Mouse (Mus musculus) forebrain, embryonic 14.5 days (tissue): ENCODE results near the gene Gm21874. TPM values are rescaled to one million over a fixed set of nuclear protein-coding genes. Genes with fewer than 3 reads are reported as not detected.
"Not testable (repeated sequence)": the region's sequence is repeated elsewhere in the genome, so short reads cannot be mapped to it uniquely, and the experiment has no call there.

Source experiments
- ATAC-seq: fragments of 200-750 bp; cut with Nextera tagmentation; 2 replicates; pipeline ENCODE4 v1.8.0; 2017; ENCODE audit warnings: mild to moderate bottlenecking, moderate library complexity
- DNase-seq: peaks from one replicate; pipeline ENCODE4 v3.0.0-alpha.2; 2015; ENCODE audit warnings: low spot score
- H3K27ac ChIP-seq: fragments of 300-500 bp; sonication (generic); 2 replicates; pipeline ENCODE4 v1.5.1; 2014; ENCODE audit warnings: low read depth, mild to moderate bottlenecking, control low read depth, low read length, moderate library complexity
- H3K27me3 ChIP-seq: fragments of 300-500 bp; sonication (generic); replicated peaks from 2 replicates; pipeline ENCODE4 v1.6.1; 2014; ENCODE audit warnings: low read length, control low read depth, mixed read lengths; ENCODE audit not compliant: control insufficient read depth, insufficient read depth
- H3K36me3 ChIP-seq: fragments of 300-500 bp; sonication (generic); 2 replicates; pipeline ENCODE4 v1.6.1; 2014; ENCODE audit warnings: low read length, control low read depth; ENCODE audit not compliant: control insufficient read depth, insufficient read depth
- H3K4me1 ChIP-seq: fragments of 300-500 bp; sonication (generic); 2 replicates; pipeline ENCODE4 v1.6.1; 2014; ENCODE audit warnings: antibody characterized with exemption, low read length, control low read depth; ENCODE audit not compliant: control insufficient read depth, insufficient read depth
- H3K4me2 ChIP-seq: fragments of 300-500 bp; sonication (generic); 2 replicates; pipeline ENCODE4 v1.6.1; 2014; ENCODE audit warnings: mild to moderate bottlenecking, control low read depth, low read length
- H3K4me3 ChIP-seq: fragments of 300-500 bp; sonication (generic); 2 replicates; pipeline ENCODE4 v1.5.1; 2014; ENCODE audit warnings: low read depth, low read length, control low read depth
- H3K9ac ChIP-seq: fragments of 300-500 bp; sonication (generic); 2 replicates; pipeline ENCODE4 v1.6.1; 2014; ENCODE audit warnings: mild to moderate bottlenecking, low read length, control low read depth, moderate library complexity
- H3K9me3 ChIP-seq: fragments of 300-500 bp; sonication (generic); replicated peaks from 2 replicates; pipeline ENCODE4 v1.6.1; 2016; ENCODE audit warnings: low read length, control low read depth, mixed read lengths; ENCODE audit not compliant: control insufficient read depth
- polyA plus RNA-seq: library from polyadenylated mRNA; unstranded; fragments of >200 nt; fragmentation: Nextera tagmentation; extraction: Ambion mirVana; gene quantifications from 2 replicates; pipeline ENCODE4 v1.2.1, GENCODE M21; 2014

Gene Gm21874
- not detected in 2 replicates for polyA plus RNA-seq

GRCm38 (mm10) chrY:9416048-9416447 lies at the start of gene Gm21874:
TSS of gene Gm21874 (minus strand) at chrY:9416148.
- not testable (repeated sequence) for H3K9ac ChIP-seq, H3K9me3 ChIP-seq, DNase-seq, H3K27ac ChIP-seq, H3K27me3 ChIP-seq, H3K4me3 ChIP-seq, H3K4me1 ChIP-seq, ATAC-seq, H3K36me3 ChIP-seq, H3K4me2 ChIP-seq

Other genes with a start within 250 kb of the Gm21874 start
- gene Gm21721, start 214.0 kb downstream of the Gm21874 start, polyA plus RNA-seq, result not detected in 2 replicates
- not detected in 2 replicates for gene Gm21812, start 69.0 kb downstream of the Gm21874 start, polyA plus RNA-seq